Mouse (Mus musculus) heart, embryonic 12.5 days (tissue): ENCODE results near the gene Retsat. TPM values are rescaled to one million over a fixed set of nuclear protein-coding genes. Genes with fewer than 3 reads are reported as not detected.

Source experiments
- ATAC-seq: fragments of 200-750 bp; cut with Nextera tagmentation; 2 replicates; pipeline ENCODE4 v1.8.0; 2017; ENCODE audit warnings: moderate TSS enrichment, moderate library complexity; ENCODE audit not compliant: insufficient number of reproducible peaks, low FRiP score
- H3K27ac ChIP-seq: fragments of 300-500 bp; sonication (generic); 2 replicates; pipeline ENCODE4 v1.5.1; 2016; ENCODE audit warnings: mild to moderate bottlenecking, moderate library complexity; ENCODE audit not compliant: poor library complexity, severe bottlenecking
- H3K27me3 ChIP-seq: fragments of 300-500 bp; sonication (generic); replicated peaks from 2 replicates; pipeline ENCODE4 v1.6.1; 2016; ENCODE audit warnings: mild to moderate bottlenecking, moderate library complexity
- H3K36me3 ChIP-seq: fragments of 300-500 bp; sonication (generic); 2 replicates; pipeline ENCODE4 v1.6.1; 2016; ENCODE audit warnings: mild to moderate bottlenecking, moderate library complexity
- H3K4me1 ChIP-seq: fragments of 300-500 bp; sonication (generic); replicated peaks from 2 replicates; pipeline ENCODE4 v1.6.1; 2016; ENCODE audit warnings: mild to moderate bottlenecking
- H3K4me2 ChIP-seq: fragments of 300-500 bp; sonication (generic); 2 replicates; pipeline ENCODE4 v1.6.1; 2016; ENCODE audit warnings: mild to moderate bottlenecking, moderate library complexity
- H3K4me3 ChIP-seq: fragments of 300-500 bp; sonication (generic); 2 replicates; pipeline ENCODE4 v1.5.1; 2016; ENCODE audit warnings: mild to moderate bottlenecking
- H3K9ac ChIP-seq: fragments of 300-500 bp; sonication (generic); 2 replicates; pipeline ENCODE4 v1.6.1; 2016; ENCODE audit warnings: mild to moderate bottlenecking, moderate library complexity
- H3K9me3 ChIP-seq: fragments of 300-500 bp; sonication (generic); replicated peaks from 2 replicates; pipeline ENCODE4 v1.6.1; 2016; ENCODE audit warnings: mild to moderate bottlenecking, moderate library complexity
- WGBS: fragments of 180-500 bp; shearing (Covaris S2); methylation state at CpG from one replicate; pipeline ENCODE4 v1.1.7; 2016; 5-methylcytosine and 5-hydroxymethylcytosine counted together
- polyA plus RNA-seq: library from polyadenylated mRNA; unstranded; fragments of >200 nt; fragmentation: Nextera tagmentation; extraction: Ambion mirVana; gene quantifications from 2 replicates; pipeline ENCODE4 v1.2.1, GENCODE M21; 2016

Gene Retsat
- polyA plus RNA-seq, 1 experiment from 2014 or later = 13.8 TPM

DNA sequence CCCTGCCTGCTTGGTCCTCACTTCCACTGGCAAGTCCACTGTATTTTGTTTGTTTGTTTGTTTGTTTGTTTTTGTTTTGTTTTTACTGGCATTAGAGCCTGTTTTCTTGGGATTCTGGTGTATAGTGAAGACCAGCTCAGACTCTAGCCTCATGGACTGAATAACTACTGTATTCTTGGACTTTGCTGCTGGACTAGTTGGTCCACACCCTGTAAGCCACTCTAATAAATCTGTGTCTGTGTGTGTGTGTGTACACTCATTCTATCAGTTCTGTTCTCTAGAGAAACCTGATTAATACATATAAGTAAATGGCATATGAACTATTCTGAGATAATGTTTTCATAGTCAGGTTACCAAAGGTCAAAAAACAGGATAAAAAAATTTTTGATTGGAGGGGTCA is 8.2 kb upstream of the Retsat start:
- peaks cover 17% of the 10 kb centered on the region for H3K36me3 ChIP-seq
- H3K27me3 ChIP-seq = no peaks in the 10 kb centered on the region
- H3K4me2 ChIP-seq = no peak overlapping the region
- H3K9ac ChIP-seq = no peak overlapping the region
- no peak for ATAC-seq
- no peaks in the 10 kb centered on the region for H3K9me3 ChIP-seq
- H3K4me1 ChIP-seq = no peaks in the 10 kb centered on the region
- H3K27ac ChIP-seq = no peak overlapping the region
- no peak overlapping the region for H3K4me3 ChIP-seq

DNA sequence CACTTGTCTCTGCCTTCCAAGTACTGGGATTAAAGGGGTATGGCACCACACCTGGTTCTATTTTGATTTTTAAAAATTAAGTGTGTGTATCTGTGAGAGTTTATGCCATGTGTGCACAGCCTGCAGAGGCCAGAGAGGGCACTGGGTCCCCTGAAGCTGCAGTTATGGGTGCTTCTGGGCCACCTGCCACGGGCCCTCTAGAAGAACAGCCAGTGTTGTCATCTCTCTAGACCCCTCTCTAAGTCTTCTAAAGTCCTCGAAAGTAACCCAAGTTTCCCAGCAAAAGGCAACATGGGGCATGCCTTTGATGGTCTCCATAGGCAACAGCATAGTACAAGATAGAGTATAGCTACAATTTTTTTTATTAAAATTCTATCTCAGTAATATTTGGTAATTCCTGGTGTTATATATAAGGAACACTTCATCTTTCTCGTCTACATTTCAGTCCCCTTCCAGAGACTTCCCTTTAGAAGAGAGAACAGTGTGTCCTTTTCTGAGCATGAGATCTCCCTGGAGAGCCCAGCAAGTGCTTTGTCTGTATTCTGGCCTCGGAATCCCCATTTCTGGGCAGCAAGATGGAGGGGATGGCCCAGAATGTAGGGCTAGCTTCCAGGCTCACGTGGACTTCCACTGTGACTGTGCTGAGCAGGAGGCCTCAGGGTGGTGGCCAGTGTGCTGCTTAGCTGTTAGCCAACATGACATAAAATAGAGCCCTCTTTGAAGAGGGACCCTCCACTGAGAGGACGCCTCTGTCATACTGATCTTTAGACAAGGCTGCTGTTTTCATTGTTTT is 5.1 kb upstream of the Retsat start:
- Histone ChIP-seq H3K4me2 (no peak overlapping the region), H3K9ac (no peak overlapping the region), H3K4me3 (no peak overlapping the region), H3K36me3 (no peaks in the 10 kb centered on the region), H3K27ac (no peak overlapping the region), H3K4me1 (peaks cover 10% of the 10 kb centered on the region), H3K9me3 (no peaks in the 10 kb centered on the region), H3K27me3 (no peaks in the 10 kb centered on the region)
- 75% methylated on average over 6 of the region's 6 CpGs for WGBS
- ATAC-seq = no peak

DNA sequence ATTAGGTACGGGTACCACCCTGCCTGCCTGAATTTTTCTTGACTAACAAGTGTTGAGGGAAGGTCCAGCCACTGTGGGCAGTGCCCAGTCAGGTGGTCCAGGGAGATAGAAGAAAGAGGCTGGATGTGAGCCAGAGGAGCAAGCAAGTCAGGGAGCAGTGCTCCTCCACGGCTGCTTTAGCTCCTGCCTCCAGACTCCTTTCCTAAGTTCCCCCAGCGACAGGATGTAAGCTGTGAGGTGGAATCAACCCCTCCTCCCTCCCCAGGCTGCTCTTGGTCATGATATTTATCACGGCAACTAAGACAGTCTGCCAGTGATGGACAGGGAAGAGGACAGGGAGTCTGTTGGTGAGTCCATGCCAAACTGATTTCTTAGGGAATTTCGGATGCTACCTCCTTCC is 4.4 kb upstream of the Retsat start:
- no peaks in the 10 kb centered on the region for H3K9me3 ChIP-seq
- H3K4me1 ChIP-seq = peaks cover 14% of the 10 kb centered on the region
- H3K9ac ChIP-seq = no peak overlapping the region
- H3K36me3 ChIP-seq = no peaks in the 10 kb centered on the region
- no peaks in the 10 kb centered on the region for H3K27me3 ChIP-seq
- 42% methylated on average over 5 of the region's 5 CpGs for WGBS
- no peak overlapping the region for H3K4me2 ChIP-seq
- H3K4me3 ChIP-seq = no peak overlapping the region
- no peak for ATAC-seq
- no peak overlapping the region for H3K27ac ChIP-seq

DNA sequence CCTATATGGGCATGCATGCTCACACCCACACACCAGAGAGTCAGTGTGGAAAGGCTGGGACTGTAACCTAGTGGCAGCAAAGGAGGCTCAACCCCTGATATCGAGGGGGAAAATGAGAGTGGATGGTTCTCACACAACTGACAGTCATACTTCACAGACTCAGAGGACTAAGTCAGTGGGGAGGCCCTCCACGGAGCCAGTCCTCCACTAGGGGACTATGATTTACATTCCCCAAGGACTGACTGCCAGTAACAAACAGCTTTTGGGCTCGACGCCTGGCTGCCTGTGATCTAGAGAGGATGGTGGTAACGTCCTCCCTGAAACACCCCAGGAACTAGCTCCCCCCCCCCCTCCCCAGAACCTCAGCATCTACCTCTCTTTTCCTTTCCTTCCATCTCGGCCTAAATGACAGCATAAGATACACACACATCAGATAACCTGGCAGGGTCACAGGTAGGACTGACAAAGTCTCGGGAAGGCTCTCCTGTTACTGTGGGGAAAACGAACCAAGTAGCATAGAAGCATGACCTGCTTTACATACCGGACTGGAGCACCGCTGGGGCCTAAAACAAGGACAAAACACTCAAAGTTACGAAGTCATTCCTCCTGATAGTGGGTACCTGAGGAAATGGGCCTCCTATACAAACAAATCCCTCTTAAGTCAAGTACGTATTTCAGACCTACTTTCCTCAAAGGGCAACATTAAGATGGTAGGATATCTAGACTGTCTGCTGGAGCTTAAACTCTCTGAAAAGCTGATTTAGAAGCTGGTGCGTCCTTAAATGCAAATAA is 996 bp upstream of the Retsat start:
- ATAC-seq = no peak
- no peak overlapping the region for H3K27ac ChIP-seq
- 44% methylated on average over 13 of the region's 13 CpGs for WGBS
- peak overlapping the region; percentile 70 for H3K9ac ChIP-seq
- peak overlapping the region; percentile 73 for H3K4me2 ChIP-seq
- peak overlapping the region; percentile 63 for H3K4me3 ChIP-seq
- H3K4me1 ChIP-seq = peaks cover 20% of the 10 kb centered on the region
- no peaks in the 10 kb centered on the region for H3K27me3 ChIP-seq
- no peaks in the 10 kb centered on the region for H3K36me3 ChIP-seq
- no peaks in the 10 kb centered on the region for H3K9me3 ChIP-seq

DNA sequence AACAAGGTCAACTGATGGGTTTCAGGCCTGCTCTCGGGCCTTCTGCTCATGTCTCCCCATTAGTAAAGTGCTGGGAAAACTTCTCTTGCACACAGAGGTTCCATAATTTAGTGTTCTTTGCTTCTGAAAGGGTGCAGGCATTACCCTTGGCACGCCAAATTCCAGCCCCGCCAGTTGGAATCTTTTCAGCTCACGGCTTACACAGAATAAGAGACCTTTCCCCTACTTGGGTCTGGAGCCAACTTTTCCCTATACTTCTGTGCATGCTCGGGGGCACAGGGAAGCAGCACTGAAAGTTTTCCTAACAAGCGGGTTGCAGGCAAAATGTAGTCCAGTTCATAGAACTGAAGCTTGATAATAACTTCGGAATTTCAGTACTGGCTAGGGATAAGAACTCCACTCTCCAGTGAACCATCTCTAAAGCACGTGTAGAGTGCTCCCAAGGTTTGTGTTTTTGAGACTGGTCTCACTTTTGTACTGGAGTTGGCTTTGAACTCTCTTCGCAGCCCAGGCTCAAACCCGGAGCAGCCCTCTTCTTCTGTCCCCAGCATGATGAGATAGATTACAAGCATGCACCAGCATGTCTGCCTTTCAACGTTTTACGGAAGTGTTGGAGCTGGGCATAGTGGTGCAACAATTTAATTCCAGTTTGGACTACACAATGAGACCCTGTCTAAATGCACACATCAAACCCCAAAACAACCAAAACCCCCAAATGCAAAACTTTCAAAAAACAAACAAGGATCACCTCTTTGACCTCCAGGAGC is 699 bp downstream of the Retsat start:
- peaks cover 20% of the 10 kb centered on the region for H3K4me1 ChIP-seq
- H3K27ac ChIP-seq = peak overlapping the region; percentile 88
- ATAC-seq = 0 out of 2 replicates have a peak, but pooled peaks have one; percentile 40
- H3K27me3 ChIP-seq = no peaks in the 10 kb centered on the region
- H3K4me3 ChIP-seq = peak overlapping the region; percentile 63
- H3K36me3 ChIP-seq = peaks cover 2% of the 10 kb centered on the region
- H3K9ac ChIP-seq = peak overlapping the region; percentile 72
- peak overlapping the region; percentile 73 for H3K4me2 ChIP-seq
- WGBS = 41% methylated on average over 12 of the region's 12 CpGs
- H3K9me3 ChIP-seq = no peaks in the 10 kb centered on the region

DNA sequence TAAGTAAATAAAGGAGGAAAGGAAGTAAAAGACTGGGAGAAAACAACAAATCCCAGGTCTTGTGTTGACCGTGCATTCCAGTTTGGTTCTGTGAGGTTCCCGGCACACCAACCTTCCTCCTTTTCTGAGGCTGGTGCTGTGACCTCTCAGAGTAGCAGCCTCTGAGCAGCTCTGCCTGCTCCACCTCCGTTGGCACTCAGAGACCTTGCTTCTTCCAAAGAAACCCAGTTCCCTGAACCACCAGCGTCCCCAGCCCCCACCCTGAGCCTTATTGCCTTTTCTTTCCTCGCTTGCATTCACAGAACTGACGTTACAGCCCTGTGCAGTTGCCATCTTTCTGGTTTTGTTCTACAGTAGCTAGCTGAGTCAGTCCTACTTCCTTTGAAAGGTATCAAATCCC is 1.9 kb downstream of the Retsat start:
- ATAC-seq = no peak
- Histone ChIP-seq H3K4me1 (peaks cover 20% of the 10 kb centered on the region), H3K27me3 (no peaks in the 10 kb centered on the region), H3K9ac (no peak overlapping the region), H3K4me2 (no peak overlapping the region), H3K27ac (no peak overlapping the region), H3K36me3 (peaks cover 13% of the 10 kb centered on the region), H3K4me3 (no peak overlapping the region), H3K9me3 (no peaks in the 10 kb centered on the region)
- WGBS = 79% methylated on average over 6 of the region's 6 CpGs

DNA sequence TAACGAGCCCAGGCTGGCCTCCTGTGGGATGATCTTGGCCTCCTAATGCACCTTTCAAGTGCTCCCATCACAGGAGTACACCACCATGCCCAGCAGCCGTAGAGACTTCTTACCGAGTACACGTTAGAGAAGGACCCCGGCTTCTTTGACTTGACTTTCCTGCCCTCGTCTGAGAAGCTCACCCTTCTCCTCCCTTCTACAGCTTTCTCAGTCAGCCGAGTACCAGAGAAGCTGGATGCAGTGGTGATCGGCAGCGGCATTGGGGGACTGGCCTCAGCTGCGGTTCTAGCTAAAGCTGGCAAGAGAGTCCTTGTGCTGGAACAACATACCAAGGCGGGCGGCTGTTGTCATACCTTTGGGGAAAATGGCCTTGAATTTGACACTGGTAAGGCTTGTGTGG is 2.5 kb downstream of the Retsat start:
- Histone ChIP-seq H3K9ac (no peak overlapping the region), H3K9me3 (no peaks in the 10 kb centered on the region), H3K4me1 (peaks cover 20% of the 10 kb centered on the region), H3K4me2 (no peak overlapping the region), H3K4me3 (no peak overlapping the region), H3K27ac (no peak overlapping the region), H3K27me3 (no peaks in the 10 kb centered on the region), H3K36me3 (peaks cover 19% of the 10 kb centered on the region)
- no peak for ATAC-seq
- WGBS = 82% methylated on average over 12 of the region's 12 CpGs

DNA sequence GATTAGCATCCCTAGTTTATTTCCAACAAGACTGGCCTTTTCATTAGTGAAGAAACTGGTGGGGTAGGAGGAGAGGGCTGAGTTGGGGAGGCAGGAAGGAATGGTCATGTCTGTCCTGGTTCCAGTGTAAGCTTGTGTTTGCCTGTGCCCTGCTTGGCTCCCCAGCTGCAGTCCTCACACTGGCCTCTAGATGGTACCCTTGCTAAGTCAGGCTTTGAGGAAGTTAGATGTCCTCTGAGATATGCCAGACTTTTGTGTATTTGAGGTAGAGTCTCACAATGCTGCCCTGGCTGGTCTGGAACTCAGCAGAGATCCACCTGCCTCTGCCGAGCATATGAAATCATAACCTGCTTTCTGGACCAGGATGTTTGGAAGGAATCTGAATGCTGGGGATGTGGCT is 3.5 kb downstream of the Retsat start:
- no peak for ATAC-seq
- H3K4me2 ChIP-seq = no peak overlapping the region
- no peak overlapping the region for H3K4me3 ChIP-seq
- H3K27me3 ChIP-seq = no peaks in the 10 kb centered on the region
- no peak overlapping the region for H3K27ac ChIP-seq
- H3K36me3 ChIP-seq = peaks cover 29% of the 10 kb centered on the region
- peaks cover 20% of the 10 kb centered on the region for H3K4me1 ChIP-seq
- WGBS = 38% methylated on average over 1 of the region's 1 CpGs
- H3K9me3 ChIP-seq = no peaks in the 10 kb centered on the region
- H3K9ac ChIP-seq = no peak overlapping the region

DNA sequence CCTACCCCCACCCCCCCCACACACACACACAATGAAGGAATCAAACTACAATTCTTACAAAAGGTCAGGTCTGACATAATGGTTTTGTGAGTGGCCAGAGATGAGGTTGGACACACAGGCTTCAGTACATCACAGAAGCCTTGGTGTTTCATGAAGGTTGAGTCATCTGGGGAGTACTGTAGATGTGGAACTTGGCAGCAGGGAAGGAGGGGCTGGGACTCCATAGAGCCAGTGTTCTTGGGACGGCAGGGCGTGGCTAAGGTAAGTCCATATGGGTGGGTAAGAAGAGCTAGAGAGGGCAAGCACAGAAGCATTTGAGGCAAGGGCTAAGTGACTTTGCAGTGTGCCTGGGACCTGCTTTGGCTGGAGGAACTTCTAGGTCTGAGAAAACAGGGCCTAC is 5.8 kb downstream of the Retsat start:
- Histone ChIP-seq H3K9ac (no peak overlapping the region), H3K36me3 (peaks cover 43% of the 10 kb centered on the region), H3K4me3 (no peak overlapping the region), H3K27ac (no peak overlapping the region), H3K27me3 (no peaks in the 10 kb centered on the region), H3K9me3 (no peaks in the 10 kb centered on the region), H3K4me2 (no peak overlapping the region), H3K4me1 (peaks cover 4% of the 10 kb centered on the region)
- WGBS = 84% methylated on average over 2 of the region's 2 CpGs
- no peak for ATAC-seq

DNA sequence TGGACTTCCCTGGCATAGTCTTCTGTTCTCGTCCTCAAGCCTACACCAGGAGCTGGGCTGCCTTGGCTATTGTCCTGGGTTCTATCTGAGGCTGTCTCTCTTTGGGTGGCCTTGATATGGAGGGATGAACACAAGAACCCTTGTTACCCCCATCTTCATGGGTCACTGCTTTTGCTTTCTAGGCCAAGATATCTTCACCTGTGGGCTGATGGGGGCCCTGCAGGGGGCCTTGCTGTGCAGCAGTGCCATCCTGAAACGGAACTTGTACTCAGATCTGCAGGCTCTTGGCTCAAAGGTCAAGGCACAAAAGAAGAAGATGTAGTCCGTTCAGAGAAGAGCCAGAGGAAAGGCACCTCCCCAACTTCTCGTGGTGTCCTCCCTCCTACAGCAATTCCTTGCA is 8.8 kb downstream of the Retsat start:
- no peak overlapping the region for H3K9ac ChIP-seq
- H3K4me3 ChIP-seq = no peak overlapping the region
- WGBS = 88% methylated on average over 4 of the region's 4 CpGs
- no peaks in the 10 kb centered on the region for H3K27me3 ChIP-seq
- H3K4me1 ChIP-seq = peaks cover 10% of the 10 kb centered on the region; the same call in 1 of the 2 replicates
- no peak overlapping the region for H3K27ac ChIP-seq
- no peak for ATAC-seq
- peaks cover 67% of the 10 kb centered on the region for H3K36me3 ChIP-seq
- H3K4me2 ChIP-seq = no peak overlapping the region
- H3K9me3 ChIP-seq = no peaks in the 10 kb centered on the region

DNA sequence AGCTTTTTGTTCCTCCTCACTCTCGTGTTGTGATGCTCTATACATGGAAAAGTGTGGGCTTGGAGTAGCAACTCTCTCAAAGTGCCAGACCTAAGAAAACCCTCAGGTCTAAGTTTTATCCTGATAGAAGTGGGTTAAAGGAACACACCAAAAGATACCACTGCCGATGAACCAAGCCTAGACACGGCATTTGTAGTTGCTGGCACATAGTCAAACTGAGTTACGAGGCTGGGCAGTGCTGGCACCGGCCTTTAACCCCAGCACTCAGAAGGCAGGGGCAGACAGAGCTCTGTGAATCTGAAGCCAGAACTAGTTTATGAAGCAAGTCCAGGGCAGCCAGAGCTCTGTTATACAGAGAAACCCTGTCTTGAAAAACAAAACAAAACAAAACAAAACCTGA is 9.4 kb downstream of the Retsat start:
- no peak overlapping the region for H3K27ac ChIP-seq
- H3K4me3 ChIP-seq = no peak overlapping the region
- 84% methylated on average over 5 of the region's 5 CpGs for WGBS
- H3K4me1 ChIP-seq = peaks cover 10% of the 10 kb centered on the region; the same call in 1 of the 2 replicates
- H3K36me3 ChIP-seq = peaks cover 70% of the 10 kb centered on the region
- no peak for ATAC-seq
- no peak overlapping the region for H3K4me2 ChIP-seq
- H3K27me3 ChIP-seq = no peaks in the 10 kb centered on the region
- no peak overlapping the region for H3K9ac ChIP-seq
- no peaks in the 10 kb centered on the region for H3K9me3 ChIP-seq
